Mouse (Mus musculus): ENCODE measurements around the gene Plk4.
"Not testable (repeated sequence)": the region's sequence is repeated elsewhere in the genome, so short reads cannot be mapped to it uniquely, and the experiment has no call there.

DNA sequence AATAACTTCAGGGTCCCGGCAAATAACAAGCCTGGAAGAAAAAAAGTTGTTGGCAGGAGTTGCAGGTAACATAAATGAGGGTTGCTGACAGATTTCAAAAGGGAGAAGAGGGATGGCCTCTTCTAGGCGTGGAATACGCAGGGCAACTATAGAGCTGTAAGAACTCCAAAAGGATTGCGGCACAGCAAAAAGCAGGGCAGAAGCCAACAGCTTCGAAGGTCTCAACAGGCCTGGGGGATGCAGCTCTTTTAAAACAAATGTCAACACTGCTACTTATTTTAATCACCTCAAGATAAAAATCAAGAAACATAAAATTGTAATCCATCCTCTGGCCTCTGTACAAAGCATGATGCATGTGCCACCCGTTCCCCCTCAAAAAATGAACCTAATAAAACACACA, 45.7 kb downstream of the Plk4 start:
- TF ChIP-seq SRF (IDR thresholded peaks at IDR 0.05; ENCODE audit: control insufficient read depth, insufficient read length, low read depth); MYOD1 (IDR thresholded peaks at IDR 0.05; ENCODE audit: control insufficient read depth in 1 of 3, insufficient read length in 2 of 3, low read depth in 2 of 3); USF1 (IDR thresholded peaks at IDR 0.05; ENCODE audit: low read depth); POLR2A (IDR thresholded peaks at IDR 0.05; ENCODE audit: insufficient read length, low read depth); E2F4 (IDR thresholded peaks at IDR 0.05; ENCODE audit: insufficient read depth); MAX (IDR thresholded peaks at IDR 0.05; ENCODE audit: low read depth); CEBPB (IDR thresholded peaks at IDR 0.05; ENCODE audit: insufficient read depth, poor library complexity, severe bottlenecking); POLR2AphosphoS2 (IDR thresholded peaks at IDR 0.05; ENCODE audit: insufficient read length, low read depth); TCF12 (IDR thresholded peaks at IDR 0.05; ENCODE audit: insufficient read depth, poor library complexity, severe bottlenecking); TCF3 (IDR thresholded peaks at IDR 0.05; ENCODE audit: insufficient read length, low read depth): not testable (repeated sequence)
